Mouse (Mus musculus) hindbrain, embryonic 12.5 days (tissue): ENCODE measurements around the gene Ncs1. TPM values are rescaled to one million over a fixed set of nuclear protein-coding genes. Genes with fewer than 3 reads are reported as not detected.

ENCODE experiments used
- ATAC-seq: fragments of 200-750 bp; cut with Nextera tagmentation; 2 replicates; pipeline ENCODE4 v1.8.0; 2017; ENCODE audit warnings: moderate TSS enrichment; ENCODE audit not compliant: low FRiP score
- H3K27ac ChIP-seq: fragments of 300-500 bp; sonication (generic); 2 replicates; pipeline ENCODE4 v1.5.1; 2016; ENCODE audit warnings: mild to moderate bottlenecking
- H3K27me3 ChIP-seq: fragments of 300-500 bp; sonication (generic); 2 replicates; pipeline ENCODE4 v1.6.1; 2016; ENCODE audit warnings: mild to moderate bottlenecking
- H3K36me3 ChIP-seq: fragments of 300-500 bp; sonication (generic); 2 replicates; pipeline ENCODE4 v1.6.1; 2016; ENCODE audit warnings: mild to moderate bottlenecking
- H3K4me1 ChIP-seq: fragments of 300-500 bp; sonication (generic); 2 replicates; pipeline ENCODE4 v1.6.1; 2016
- H3K4me2 ChIP-seq: fragments of 300-500 bp; sonication (generic); replicated peaks from 2 replicates; pipeline ENCODE4 v1.6.1; 2016; ENCODE audit warnings: mild to moderate bottlenecking
- H3K4me3 ChIP-seq: fragments of 300-500 bp; sonication (generic); 2 replicates; pipeline ENCODE4 v1.5.1; 2016; ENCODE audit warnings: mild to moderate bottlenecking
- H3K9ac ChIP-seq: fragments of 300-500 bp; sonication (generic); 2 replicates; pipeline ENCODE4 v1.6.1; 2016; ENCODE audit warnings: mild to moderate bottlenecking, moderate library complexity
- H3K9me3 ChIP-seq: fragments of 300-500 bp; sonication (generic); replicated peaks from 2 replicates; pipeline ENCODE4 v1.6.1; 2016; ENCODE audit warnings: mild to moderate bottlenecking
- WGBS: fragments of 180-500 bp; shearing (Covaris S2); methylation state at CpG from one replicate; pipeline ENCODE4 v1.1.7; 2016; 5-methylcytosine and 5-hydroxymethylcytosine counted together
- polyA plus RNA-seq: library from polyadenylated mRNA; unstranded; fragments of >200 nt; fragmentation: Nextera tagmentation; extraction: Ambion mirVana; gene quantifications from 2 replicates; pipeline ENCODE4 v1.2.1, GENCODE M21; 2016

Ncs1 gene
- polyA plus RNA-seq, 1 experiment from 2014 or later, result 107 TPM

- Histone ChIP-seq H3K36me3 (no peaks in the 10 kb centered on the region), H3K4me2 (no peak overlapping the region), H3K9ac (no peak overlapping the region), H3K9me3 (no peaks in the 10 kb centered on the region), H3K27me3 (peaks cover 29% of the 10 kb centered on the region), H3K27ac (no peak overlapping the region), H3K4me1 (no peaks in the 10 kb centered on the region), H3K4me3 (no peak overlapping the region)
- WGBS, result 59% methylated on average over 4 of the region's 4 CpGs
- no peak for ATAC-seq
Observed at GRCm38 (mm10) chr2:31308257-31308656, 62.6 kb downstream of the Ncs1 start.

- Histone ChIP-seq H3K9ac (no peak overlapping the region), H3K36me3 (no peaks in the 10 kb centered on the region), H3K4me3 (no peak overlapping the region), H3K27me3 (peaks cover 42% of the 10 kb centered on the region), H3K9me3 (no peaks in the 10 kb centered on the region), H3K27ac (no peak overlapping the region), H3K4me1 (peaks cover 7% of the 10 kb centered on the region; the same call in 1 of the 2 replicates), H3K4me2 (no peak overlapping the region)
- WGBS, result 66% methylated on average over 15 of the region's 15 CpGs
- no peak for ATAC-seq
Observed at GRCm38 (mm10) chr2:31309549-31309948, 63.9 kb downstream of the Ncs1 start.

GRCm38 (mm10) chr2:31314007-31314465 is 68.4 kb downstream of the Ncs1 start, which contains the start of gene Hmcn2:
Gene Hmcn2, plus strand, starts transcription at chr2:31314415.
- 2% methylated on average over 32 of the region's 33 CpGs for WGBS
- H3K36me3 ChIP-seq, result no peaks in the 10 kb centered on the region
- no peak within 1 kb of the TSS for H3K27ac ChIP-seq
- no peaks in the 10 kb centered on the region for H3K9me3 ChIP-seq
- H3K27me3 ChIP-seq, result peaks cover 83% of the 10 kb centered on the region
- ATAC-seq, result no peak
- no peak within 1 kb of the TSS for H3K9ac ChIP-seq
- H3K4me1 ChIP-seq, result peaks cover 7% of the 10 kb centered on the region; the same call in 1 of the 2 replicates
- peak within 1 kb of the TSS; percentile 18 for H3K4me3 ChIP-seq
- H3K4me2 ChIP-seq, result peak within 1 kb of the TSS; percentile 36

GRCm38 (mm10) chr2:31318162-31318561 is 72.5 kb downstream of the Ncs1 start:
- peaks cover 54% of the 10 kb centered on the region for H3K27me3 ChIP-seq
- no peak overlapping the region for H3K4me3 ChIP-seq
- H3K9me3 ChIP-seq, result no peaks in the 10 kb centered on the region
- ATAC-seq, result no peak
- H3K36me3 ChIP-seq, result no peaks in the 10 kb centered on the region
- 7% methylated on average over 2 of the region's 2 CpGs for WGBS
- H3K9ac ChIP-seq, result no peak overlapping the region
- H3K4me2 ChIP-seq, result no peak overlapping the region
- H3K4me1 ChIP-seq, result peaks cover 7% of the 10 kb centered on the region; the same call in 1 of the 2 replicates
- H3K27ac ChIP-seq, result no peak overlapping the region

- peaks cover 44% of the 10 kb centered on the region for H3K27me3 ChIP-seq
- no peak overlapping the region for H3K9ac ChIP-seq
- H3K36me3 ChIP-seq, result no peaks in the 10 kb centered on the region
- H3K27ac ChIP-seq, result no peak overlapping the region
- H3K4me2 ChIP-seq, result no peak overlapping the region
- WGBS, result 74% methylated on average over 2 of the region's 2 CpGs
- H3K4me1 ChIP-seq, result peaks cover 1% of the 10 kb centered on the region; the same call in 1 of the 2 replicates
- no peak for ATAC-seq
- no peaks in the 10 kb centered on the region for H3K9me3 ChIP-seq
- no peak overlapping the region for H3K4me3 ChIP-seq
Observed at GRCm38 (mm10) chr2:31319200-31319599, 73.6 kb downstream of the Ncs1 start.

GRCm38 (mm10) chr2:31327186-31327585 is 81.6 kb downstream of the Ncs1 start:
- H3K9me3 ChIP-seq, result no peaks in the 10 kb centered on the region
- no peak for ATAC-seq
- 39% methylated on average over 10 of the region's 10 CpGs for WGBS
- H3K4me1 ChIP-seq, result no peaks in the 10 kb centered on the region
- H3K27me3 ChIP-seq, result no peaks in the 10 kb centered on the region
- H3K4me2 ChIP-seq, result no peak overlapping the region
- H3K9ac ChIP-seq, result no peak overlapping the region
- H3K36me3 ChIP-seq, result no peaks in the 10 kb centered on the region
- H3K4me3 ChIP-seq, result no peak overlapping the region
- H3K27ac ChIP-seq, result no peak overlapping the region

GRCm38 (mm10) chr2:31337706-31338330 is 92.2 kb downstream of the Ncs1 start:
- Histone ChIP-seq H3K4me2 (no peak overlapping the region), H3K27me3 (peaks cover 1% of the 10 kb centered on the region; the same call in 1 of the 2 replicates), H3K9me3 (no peaks in the 10 kb centered on the region), H3K36me3 (no peaks in the 10 kb centered on the region), H3K4me3 (no peak overlapping the region), H3K27ac (no peak overlapping the region), H3K4me1 (peaks cover 4% of the 10 kb centered on the region; the same call in 1 of the 2 replicates), H3K9ac (no peak overlapping the region)
- WGBS, result 71% methylated on average over 12 of the region's 12 CpGs
- no peak for ATAC-seq

- Histone ChIP-seq H3K36me3 (no peaks in the 10 kb centered on the region), H3K9me3 (no peaks in the 10 kb centered on the region), H3K4me3 (no peak overlapping the region), H3K4me1 (peaks cover 4% of the 10 kb centered on the region; the same call in 1 of the 2 replicates), H3K27ac (no peak overlapping the region), H3K9ac (no peak overlapping the region), H3K4me2 (no peak overlapping the region), H3K27me3 (peaks cover 2% of the 10 kb centered on the region; the same call in 1 of the 2 replicates)
- WGBS, result 64% methylated on average over 9 of the region's 9 CpGs
- no peak for ATAC-seq
Observed at GRCm38 (mm10) chr2:31339826-31340225, 94.2 kb downstream of the Ncs1 start.

GRCm38 (mm10) chr2:31341726-31342535 is 96.3 kb downstream of the Ncs1 start:
- Histone ChIP-seq H3K4me1 (peaks cover 4% of the 10 kb centered on the region; the same call in 1 of the 2 replicates), H3K4me3 (no peak overlapping the region), H3K9me3 (no peaks in the 10 kb centered on the region), H3K27me3 (peaks cover 2% of the 10 kb centered on the region; the same call in 1 of the 2 replicates), H3K27ac (no peak overlapping the region), H3K9ac (no peak overlapping the region), H3K4me2 (no peak overlapping the region), H3K36me3 (no peaks in the 10 kb centered on the region)
- 81% methylated on average over 8 of the region's 8 CpGs for WGBS
- no peak for ATAC-seq

Other genes starting within 250 kb of the Ncs1 start
- gene Fnbp1, start 103.8 kb upstream of the Ncs1 start, polyA plus RNA-seq, result 18.7 and 19.9 TPM in 2 replicates
- gene Gpr107, start 93.5 kb upstream of the Ncs1 start, polyA plus RNA-seq, result 43.1 and 46.6 TPM in 2 replicates
- gene Hmcn2, start 68.6 kb downstream of the Ncs1 start, polyA plus RNA-seq, result 0.30 and 0.33 TPM in 2 replicates
- gene Ass1, start 224.4 kb downstream of the Ncs1 start, polyA plus RNA-seq, result 7.2 and 7.7 TPM in 2 replicates